Mouse (Mus musculus): ENCODE data around the gene Cemip2. TPM values are rescaled to one million over a fixed set of nuclear protein-coding genes. Genes with fewer than 3 reads are reported as not detected.

The Cemip2 gene
- total RNA-seq, 2 experiments from 2014 or later = 10.5 to 14.6 TPM

GRCm38 (mm10) chr19:21814433-21815020 is 36.4 kb downstream of the Cemip2 start:
- DNase-seq = no peak

GRCm38 (mm10) chr19:21816260-21816659 is 38.1 kb downstream of the Cemip2 start:
- DNase-seq = no peak

GRCm38 (mm10) chr19:21818021-21818725 is 40.0 kb downstream of the Cemip2 start:
- no peak for DNase-seq

GRCm38 (mm10) chr19:21819585-21819984 is 41.4 kb downstream of the Cemip2 start:
- DNase-seq = no peak

GRCm38 (mm10) chr19:21820126-21820525 is 42.0 kb downstream of the Cemip2 start:
- DNase-seq = no peak

GRCm38 (mm10) chr19:21821877-21822276 is 43.7 kb downstream of the Cemip2 start:
- no peak for DNase-seq

GRCm38 (mm10) chr19:21824146-21824545 is 46.0 kb downstream of the Cemip2 start:
- no peak for DNase-seq

- DNase-seq = no peak
These were observed 47.2 kb downstream of the Cemip2 start for GRCm38 (mm10) chr19:21825128-21825885.

GRCm38 (mm10) chr19:21833416-21833992 is 55.4 kb downstream of the Cemip2 start:
- DNase-seq = no peak

GRCm38 (mm10) chr19:21834952-21835351 is 56.8 kb downstream of the Cemip2 start:
- no peak for DNase-seq

GRCm38 (mm10) chr19:21850721-21851120 is 72.6 kb downstream of the Cemip2 start:
- no peak for DNase-seq

- no peak for DNase-seq
These were observed 76.5 kb downstream of the Cemip2 start for GRCm38 (mm10) chr19:21854526-21855228.

- DNase-seq = no peak
These were observed 77.4 kb downstream of the Cemip2 start for GRCm38 (mm10) chr19:21855421-21856128.

- DNase-seq = no peak
These were observed 80.8 kb downstream of the Cemip2 start for GRCm38 (mm10) chr19:21858846-21859521.

GRCm38 (mm10) chr19:21860132-21860531 is 82.0 kb downstream of the Cemip2 start:
- no peak for DNase-seq

GRCm38 (mm10) chr19:21860894-21861293 is 82.8 kb downstream of the Cemip2 start:
- no peak for DNase-seq

GRCm38 (mm10) chr19:21862289-21862990 is 84.3 kb downstream of the Cemip2 start:
- no peak for DNase-seq

- no peak for DNase-seq
These were observed 85.1 kb downstream of the Cemip2 start for GRCm38 (mm10) chr19:21862991-21863931.
